Mouse (Mus musculus): Measurements from ENCODE around the gene Ecel1.

DNA sequence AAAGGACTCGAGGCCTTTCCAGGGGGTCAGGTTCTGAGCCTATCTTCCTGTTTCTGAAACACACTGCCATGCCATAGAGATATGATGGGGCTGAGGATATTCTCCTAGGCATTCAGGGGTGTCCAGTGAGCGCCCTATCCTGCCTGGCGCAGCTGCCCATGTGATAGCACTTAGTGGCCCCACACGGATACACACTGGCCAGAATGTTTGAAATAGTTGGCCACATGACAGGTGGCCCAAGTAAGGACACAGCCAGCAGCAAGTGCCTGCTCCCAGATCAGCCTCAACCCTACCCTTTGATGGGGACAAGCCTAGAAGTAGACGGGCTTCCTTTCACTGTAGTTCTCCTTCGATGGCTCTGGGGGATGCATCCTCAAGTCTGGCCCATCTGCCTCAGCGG, 48.1 kb upstream of the Ecel1 start, which contains the start of gene Chrng:
- TF ChIP-seq CTCF (IDR thresholded peaks at IDR 0.05; ENCODE audit: low read depth, low read length) (no peak), POLR2A (IDR thresholded peaks at IDR 0.05; ENCODE audit: insufficient read depth, low read length) (no peak)
